Mouse (Mus musculus) retina, adult 2 months (tissue): ENCODE results near the gene Actr1a.

Experiments used
- DNase-seq: peaks from one replicate; pipeline ENCODE4 v3.0.0-alpha.2; 2012; ENCODE audit warnings: low read depth, low spot score

Gene Actr1a

GRCm38 (mm10) chr19:46395109-46396009, at the start of gene Actr1a:
Actr1a (minus strand) TSS chr19:46395748.
- peak; percentile 99 for DNase-seq

GRCm38 (mm10) chr19:46444209-46444608, 48.7 kb upstream of the Actr1a start:
- DNase-seq = peak; percentile 70

- no peak for DNase-seq
These were observed 48.0 kb upstream of the Actr1a start for GRCm38 (mm10) chr19:46443509-46443908.

GRCm38 (mm10) chr19:46435492-46435891, 39.9 kb upstream of the Actr1a start:
- DNase-seq = no peak

GRCm38 (mm10) chr19:46434591-46434990, 39.0 kb upstream of the Actr1a start:
- DNase-seq = no peak

GRCm38 (mm10) chr19:46434148-46434547, 38.6 kb upstream of the Actr1a start:
- no peak for DNase-seq

GRCm38 (mm10) chr19:46433712-46434111, 38.2 kb upstream of the Actr1a start:
- no peak for DNase-seq

- DNase-seq = no peak
These were observed 33.7 kb upstream of the Actr1a start for GRCm38 (mm10) chr19:46429250-46429649.

- no peak for DNase-seq
These were observed 30.9 kb upstream of the Actr1a start for GRCm38 (mm10) chr19:46426488-46426887.

GRCm38 (mm10) chr19:46425266-46425665, 29.7 kb upstream of the Actr1a start:
- DNase-seq = no peak

GRCm38 (mm10) chr19:46422384-46423338, 27.1 kb upstream of the Actr1a start:
- DNase-seq = no peak

- DNase-seq = no peak
These were observed 24.9 kb upstream of the Actr1a start for GRCm38 (mm10) chr19:46420410-46420809.

GRCm38 (mm10) chr19:46418051-46418450, 22.5 kb upstream of the Actr1a start:
- no peak for DNase-seq

GRCm38 (mm10) chr19:46416276-46416675, 20.7 kb upstream of the Actr1a start:
- no peak for DNase-seq

- no peak for DNase-seq
These were observed 18.9 kb upstream of the Actr1a start for GRCm38 (mm10) chr19:46414486-46414885.

- DNase-seq = no peak
These were observed 18.4 kb upstream of the Actr1a start for GRCm38 (mm10) chr19:46413969-46414368.

- DNase-seq = no peak
These were observed 16.7 kb upstream of the Actr1a start for GRCm38 (mm10) chr19:46412056-46412805.

GRCm38 (mm10) chr19:46409506-46409905, 14.0 kb upstream of the Actr1a start:
- no peak for DNase-seq

- no peak for DNase-seq
These were observed 11.2 kb upstream of the Actr1a start for GRCm38 (mm10) chr19:46406592-46407386.

- no peak for DNase-seq
These were observed 8.5 kb upstream of the Actr1a start for GRCm38 (mm10) chr19:46404030-46404429.

GRCm38 (mm10) chr19:46400558-46400957, 5.0 kb upstream of the Actr1a start:
- DNase-seq = no peak
